Mouse (Mus musculus): ENCODE results near the gene Naxd. TPM values are rescaled to one million over a fixed set of nuclear protein-coding genes. Genes with fewer than 3 reads are reported as not detected.
A peak's percentile ranks its signal among the peaks of the same experiment; 100 is the strongest.

The Naxd gene
- polyA plus RNA-seq, 1 experiment from 2014 or later: 148 TPM

DNA sequence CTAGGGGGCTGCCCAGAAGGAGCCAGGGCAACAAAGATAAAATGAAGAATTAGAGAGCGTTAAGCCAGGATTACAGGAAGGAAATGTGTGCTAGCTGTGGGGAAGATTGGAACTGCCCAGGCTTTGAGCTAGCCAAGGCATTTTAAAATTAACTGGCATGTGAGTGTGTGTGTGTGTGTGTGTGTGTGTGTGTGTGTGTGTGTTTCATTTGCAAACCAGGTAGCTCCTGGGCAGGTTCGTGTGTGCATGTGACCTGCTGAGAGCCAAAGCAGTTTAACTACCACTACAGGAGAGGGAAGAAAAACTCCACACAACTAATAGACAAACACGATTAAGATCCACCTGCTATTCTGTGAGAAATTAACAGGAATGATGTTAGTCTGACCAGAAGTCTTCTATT, 26.0 kb downstream of the Naxd start:
- H3K9ac ChIP-seq: no peak overlapping the region
- WGBS: 90% methylated on average over 3 of the region's 3 CpGs
- H3K9me3 ChIP-seq: no peaks in the 10 kb centered on the region
- no peak for ATAC-seq (ENCODE audit: low FRiP score, low read depth)
- no peak overlapping the region for H3K4me2 ChIP-seq
- H3K36me3 ChIP-seq: peaks cover 4% of the 10 kb centered on the region; the same call in 1 of the 2 replicates
- H3K4me1 ChIP-seq (replicated peaks): no peaks in the 10 kb centered on the region
- H3K27ac ChIP-seq (replicated peaks): no peak overlapping the region
- no peak overlapping the region for H3K4me3 ChIP-seq
- no peaks in the 10 kb centered on the region for H3K27me3 ChIP-seq

DNA sequence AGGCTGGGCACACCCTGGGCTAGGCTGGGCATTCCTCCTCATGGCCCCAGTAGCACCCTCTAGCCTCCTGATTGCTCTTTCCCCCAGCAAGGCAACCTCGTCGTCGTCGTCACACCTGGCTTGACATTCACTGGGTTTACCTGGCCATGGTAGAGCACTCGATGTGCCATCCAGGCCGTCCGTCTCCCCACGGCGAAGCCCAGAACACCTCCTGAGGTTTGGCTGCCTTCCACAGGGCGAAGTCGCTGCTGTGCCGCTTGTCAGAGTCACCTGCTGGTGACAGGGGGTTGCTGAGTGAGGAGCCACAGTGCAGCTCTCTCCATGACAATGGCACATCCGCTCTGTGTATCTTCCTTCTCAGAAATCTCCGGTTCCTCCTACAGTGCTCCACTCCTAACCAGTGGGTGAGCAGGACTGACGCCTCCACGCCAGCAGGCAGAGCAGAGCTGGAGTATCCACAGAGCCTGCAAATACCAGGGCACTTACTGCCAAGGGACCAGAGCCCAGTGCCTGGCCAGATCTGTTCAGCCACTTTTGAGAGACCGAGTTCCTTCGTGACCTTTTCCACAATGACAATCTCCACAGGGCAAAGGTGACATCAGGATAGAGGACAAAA, 33.0 kb downstream of the Naxd start:
- Histone ChIP-seq H3K4me3 (no peak overlapping the region), H3K4me2 (no peak overlapping the region), H3K9me3 (no peaks in the 10 kb centered on the region), H3K9ac (no peak overlapping the region), H3K36me3 (0 out of 2 replicates have a peak, but pooled peaks cover 6% of the 10 kb centered on the region), H3K4me1 (replicated peaks) (no peaks in the 10 kb centered on the region), H3K27me3 (no peaks in the 10 kb centered on the region), H3K27ac (replicated peaks) (no peak overlapping the region)
- ATAC-seq (ENCODE audit: low FRiP score, low read depth): no peak
- 75% methylated on average over 18 of the region's 18 CpGs for WGBS

DNA sequence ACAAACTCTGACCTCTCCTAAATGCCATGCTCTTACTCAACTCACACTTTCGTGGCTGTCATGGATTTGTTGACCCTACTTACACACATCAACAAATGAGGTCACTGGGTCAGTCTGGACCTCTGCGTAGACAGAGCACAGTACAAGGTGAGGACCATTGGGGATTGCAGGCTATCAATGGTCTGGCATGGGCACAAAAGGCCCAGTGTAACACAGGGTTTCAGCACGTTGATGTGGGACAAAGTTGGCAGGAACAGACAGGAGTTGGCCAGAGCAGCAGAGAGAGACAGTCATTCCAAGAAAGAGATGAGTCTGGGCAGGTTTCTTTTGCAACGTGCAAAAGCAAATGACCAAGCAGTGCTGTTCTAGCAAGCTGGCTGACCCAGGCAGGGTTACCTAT, 33.5 kb downstream of the Naxd start:
- H3K36me3 ChIP-seq: 0 out of 2 replicates have a peak, but pooled peaks cover 6% of the 10 kb centered on the region
- H3K27ac ChIP-seq (replicated peaks): no peak overlapping the region
- no peak overlapping the region for H3K9ac ChIP-seq
- H3K4me3 ChIP-seq: no peak overlapping the region
- 60% methylated on average over 4 of the region's 4 CpGs for WGBS
- no peaks in the 10 kb centered on the region for H3K9me3 ChIP-seq
- no peak overlapping the region for H3K4me2 ChIP-seq
- no peaks in the 10 kb centered on the region for H3K4me1 ChIP-seq (replicated peaks)
- no peak for ATAC-seq (ENCODE audit: low FRiP score, low read depth)
- H3K27me3 ChIP-seq: no peaks in the 10 kb centered on the region

DNA sequence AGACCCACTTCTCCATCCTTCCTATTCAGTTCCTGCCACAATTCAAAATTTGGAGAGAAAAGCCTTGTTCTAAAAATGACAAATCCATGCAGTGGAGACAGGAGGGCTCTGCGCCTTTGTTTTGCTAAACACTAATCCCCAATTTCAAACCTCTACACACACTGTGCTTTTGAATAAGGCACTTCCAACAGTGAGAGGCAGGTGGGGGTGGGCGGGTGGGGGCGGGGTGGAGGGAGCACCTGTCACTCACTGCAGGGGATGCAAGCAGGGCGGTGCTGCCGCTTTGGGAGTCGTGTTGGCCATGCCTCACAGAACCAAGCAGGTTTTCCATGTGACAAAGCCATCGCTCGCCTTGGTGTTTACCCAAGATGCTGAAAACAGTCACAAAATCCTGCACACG, 37.2 kb downstream of the Naxd start:
- Histone ChIP-seq H3K4me3 (no peak overlapping the region), H3K9me3 (no peaks in the 10 kb centered on the region), H3K27ac (replicated peaks) (no peak overlapping the region), H3K4me1 (replicated peaks) (no peaks in the 10 kb centered on the region), H3K4me2 (no peak overlapping the region), H3K9ac (no peak overlapping the region), H3K27me3 (no peaks in the 10 kb centered on the region), H3K36me3 (peaks cover 14% of the 10 kb centered on the region; the same call in 1 of the 2 replicates)
- WGBS: 32% methylated on average over 9 of the region's 9 CpGs
- ATAC-seq (ENCODE audit: low FRiP score, low read depth): no peak

DNA sequence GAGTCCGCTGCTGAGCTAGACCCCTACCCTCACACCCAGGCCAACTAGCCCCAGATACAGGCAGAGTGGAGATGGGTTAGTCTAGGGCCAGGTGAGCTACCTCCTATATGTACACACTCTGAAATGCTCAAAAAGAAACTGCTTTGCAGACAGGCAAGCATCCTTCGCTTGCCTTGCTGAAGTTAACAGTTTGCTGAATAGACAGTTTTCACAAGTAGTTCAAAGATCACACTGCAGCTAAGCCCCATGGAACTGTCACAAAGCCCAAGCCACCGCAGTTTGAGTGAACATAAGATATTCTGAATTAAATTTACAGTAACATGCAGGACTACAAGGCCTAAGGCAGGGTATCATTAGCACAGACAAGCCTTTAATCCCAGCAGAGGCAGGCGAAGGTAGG, 41.7 kb downstream of the Naxd start:
- peaks cover 26% of the 10 kb centered on the region for H3K36me3 ChIP-seq

DNA sequence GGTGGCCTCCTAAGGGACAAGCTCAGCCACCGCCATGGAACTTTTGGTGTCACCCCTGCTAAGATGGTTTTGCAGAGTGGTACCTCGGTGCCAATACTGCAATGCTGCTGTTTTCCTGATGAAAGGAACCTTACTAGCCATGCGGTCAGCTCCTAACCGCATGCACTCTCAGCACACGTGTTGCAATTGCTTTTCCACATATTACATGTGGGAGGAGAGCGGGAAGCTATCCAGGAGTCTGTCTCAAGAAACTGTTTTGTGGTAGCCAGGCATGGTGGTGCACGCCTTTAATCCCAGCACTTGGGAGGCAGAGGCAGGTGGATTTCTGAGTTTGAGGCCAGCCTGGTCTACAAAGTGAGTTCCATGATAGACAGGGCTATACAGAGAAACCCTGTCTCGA, 42.9 kb downstream of the Naxd start:
- Histone ChIP-seq H3K36me3 (peaks cover 23% of the 10 kb centered on the region), H3K4me1 (replicated peaks) (no peaks in the 10 kb centered on the region), H3K27me3 (no peaks in the 10 kb centered on the region), H3K9me3 (no peaks in the 10 kb centered on the region), H3K9ac (no peak overlapping the region), H3K4me2 (no peak overlapping the region), H3K27ac (replicated peaks) (no peak overlapping the region), H3K4me3 (no peak overlapping the region)
- ATAC-seq (ENCODE audit: low FRiP score, low read depth): no peak
- 96% methylated on average over 8 of the region's 8 CpGs for WGBS

More for the DNA sequence above, 41.7 kb downstream of the Naxd start:
- Histone ChIP-seq H3K9ac (no peak overlapping the region), H3K9me3 (no peaks in the 10 kb centered on the region), H3K27me3 (no peaks in the 10 kb centered on the region), H3K4me1 (replicated peaks) (no peaks in the 10 kb centered on the region), H3K27ac (replicated peaks) (no peak overlapping the region), H3K4me2 (no peak overlapping the region), H3K4me3 (no peak overlapping the region)
- WGBS: 93% methylated on average over 4 of the region's 4 CpGs
- no peak for ATAC-seq (ENCODE audit: low FRiP score, low read depth)

DNA sequence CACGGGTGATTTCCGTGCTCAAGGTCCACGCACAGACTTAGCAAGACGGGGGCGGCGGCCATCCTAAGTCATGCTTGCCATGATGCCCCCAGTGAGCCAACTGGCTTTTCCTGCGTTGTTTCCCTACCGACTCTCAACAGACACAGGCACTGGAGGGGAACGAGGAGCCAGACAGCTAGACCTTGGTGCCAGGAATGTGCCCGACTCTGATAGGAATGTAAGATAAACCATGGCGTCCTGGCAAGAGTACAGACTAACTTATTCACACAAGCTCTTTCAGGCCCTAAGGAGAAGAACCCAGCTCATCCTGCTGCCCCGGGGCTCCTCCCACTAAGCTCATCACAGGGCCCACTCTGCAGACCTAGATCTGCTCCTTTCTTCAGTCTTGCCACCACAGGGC, 44.7 kb downstream of the Naxd start:
- Histone ChIP-seq H3K9ac (no peak overlapping the region), H3K4me2 (no peak overlapping the region), H3K27ac (replicated peaks) (no peak overlapping the region), H3K4me3 (no peak overlapping the region), H3K36me3 (peaks cover 16% of the 10 kb centered on the region), H3K9me3 (no peaks in the 10 kb centered on the region), H3K4me1 (replicated peaks) (no peaks in the 10 kb centered on the region), H3K27me3 (no peaks in the 10 kb centered on the region)
- 97% methylated on average over 12 of the region's 12 CpGs for WGBS
- ATAC-seq (ENCODE audit: low FRiP score, low read depth): no peak

DNA sequence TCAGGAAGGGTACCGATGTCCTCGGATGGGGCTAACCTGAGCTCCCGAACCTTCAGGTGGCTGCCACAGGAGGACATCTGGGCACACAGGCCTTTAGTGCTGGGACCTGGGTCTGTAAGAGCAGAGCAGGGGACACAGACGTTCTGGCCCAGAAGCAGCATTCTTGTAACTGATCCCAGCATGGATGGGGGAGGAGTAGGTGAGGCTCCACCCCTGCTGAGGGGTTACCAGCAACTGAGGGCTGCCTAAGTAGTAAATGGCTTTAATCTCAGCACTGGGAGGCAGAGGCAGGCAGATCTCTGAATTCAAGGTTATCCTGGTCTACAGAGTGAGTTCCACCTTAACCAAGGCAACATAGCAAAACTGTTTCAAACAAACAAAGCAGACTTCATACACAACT, 45.6 kb downstream of the Naxd start:
- 87% methylated on average over 4 of the region's 4 CpGs for WGBS
- peaks cover 15% of the 10 kb centered on the region for H3K36me3 ChIP-seq
- no peak overlapping the region for H3K27ac ChIP-seq (replicated peaks)
- no peaks in the 10 kb centered on the region for H3K4me1 ChIP-seq (replicated peaks)
- H3K4me3 ChIP-seq: no peak overlapping the region
- ATAC-seq (ENCODE audit: low FRiP score, low read depth): no peak
- no peaks in the 10 kb centered on the region for H3K9me3 ChIP-seq
- H3K9ac ChIP-seq: no peak overlapping the region
- H3K27me3 ChIP-seq: no peaks in the 10 kb centered on the region
- H3K4me2 ChIP-seq: no peak overlapping the region

DNA sequence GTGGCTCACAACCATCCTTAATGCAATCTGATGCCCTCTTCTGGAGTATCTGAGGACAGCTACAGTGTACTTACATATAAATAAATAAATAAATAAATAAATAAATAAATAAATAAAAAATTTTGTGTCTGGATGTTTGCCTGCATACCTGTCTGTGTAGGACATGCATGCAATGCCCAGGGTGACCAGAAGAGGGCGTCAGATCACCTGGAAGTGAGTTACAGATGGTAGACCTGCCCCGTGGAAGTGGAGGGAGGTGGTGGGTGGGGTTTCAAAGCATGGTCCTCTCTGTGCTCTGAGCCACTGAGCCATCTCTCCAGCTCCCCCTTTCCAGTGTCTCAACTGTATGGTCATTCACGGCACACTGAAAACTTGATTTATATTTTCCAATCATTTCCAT, 47.1 kb downstream of the Naxd start:
- H3K36me3 ChIP-seq: peaks cover 18% of the 10 kb centered on the region
- no peaks in the 10 kb centered on the region for H3K27me3 ChIP-seq
- no peak overlapping the region for H3K4me2 ChIP-seq
- no peaks in the 10 kb centered on the region for H3K9me3 ChIP-seq
- no peak overlapping the region for H3K4me3 ChIP-seq
- no peak overlapping the region for H3K27ac ChIP-seq (replicated peaks)
- H3K4me1 ChIP-seq (replicated peaks): peaks cover 4% of the 10 kb centered on the region; the same call in 1 of the 2 replicates
- H3K9ac ChIP-seq: no peak overlapping the region
- no peak for ATAC-seq (ENCODE audit: low FRiP score, low read depth)
- WGBS: 45% methylated on average over 3 of the region's 3 CpGs

DNA sequence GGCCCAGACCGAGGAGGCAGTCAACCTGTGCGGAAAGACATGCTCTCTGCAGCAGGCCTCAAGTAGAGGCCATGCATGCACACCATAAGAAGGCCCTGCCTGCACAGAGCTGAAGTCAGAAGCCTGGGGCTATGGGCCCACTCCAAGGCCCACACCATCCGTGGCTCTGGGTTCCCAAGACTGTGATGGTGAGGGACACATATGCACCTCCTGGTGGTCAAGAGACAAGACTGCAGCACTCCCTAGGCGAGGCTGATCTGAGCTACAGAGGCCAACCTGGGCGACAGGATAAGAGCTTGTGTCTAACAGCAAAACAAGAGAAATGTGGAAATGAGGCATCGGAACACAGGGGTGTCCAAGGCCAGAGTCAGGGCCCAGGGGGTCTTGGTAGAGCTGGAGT, 49.8 kb downstream of the Naxd start:
- Histone ChIP-seq H3K9me3 (no peaks in the 10 kb centered on the region), H3K9ac (no peak overlapping the region), H3K27ac (replicated peaks) (no peak overlapping the region), H3K27me3 (no peaks in the 10 kb centered on the region), H3K4me3 (no peak overlapping the region), H3K4me1 (replicated peaks) (peaks cover 18% of the 10 kb centered on the region), H3K4me2 (no peak overlapping the region), H3K36me3 (peaks cover 3% of the 10 kb centered on the region; the same call in 1 of the 2 replicates)
- ATAC-seq (ENCODE audit: low FRiP score, low read depth): no peak
- WGBS: 59% methylated on average over 6 of the region's 6 CpGs

DNA sequence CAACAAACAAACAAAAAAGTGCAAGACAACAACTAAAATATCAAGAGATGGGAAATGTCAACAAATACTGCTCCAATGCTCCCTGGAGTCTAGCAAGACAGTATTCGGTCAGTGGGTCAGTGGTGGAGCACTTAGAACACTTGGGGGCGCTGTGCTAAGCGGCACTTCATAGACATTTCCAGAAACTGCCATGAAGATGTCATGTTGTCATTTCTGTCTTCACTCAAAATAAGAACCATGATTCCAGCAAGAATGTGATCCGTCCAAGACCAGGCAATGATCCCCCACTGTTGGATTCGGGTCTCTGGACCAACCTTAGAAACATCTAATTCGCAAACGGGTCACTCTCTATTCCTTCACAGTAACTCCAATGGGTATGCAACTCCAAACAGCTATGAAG, 52.4 kb downstream of the Naxd start:
- Histone ChIP-seq H3K9me3 (no peaks in the 10 kb centered on the region), H3K36me3 (peaks cover 3% of the 10 kb centered on the region; the same call in 1 of the 2 replicates), H3K9ac (peak overlapping the region; percentile 91; the same call in 1 of the 2 replicates), H3K4me3 (peak overlapping the region; percentile 76), H3K27ac (replicated peaks) (peak overlapping the region; percentile 90; the same call in 1 of the 2 replicates), H3K4me2 (peak overlapping the region; percentile 72), H3K27me3 (no peaks in the 10 kb centered on the region), H3K4me1 (replicated peaks) (peaks cover 30% of the 10 kb centered on the region)
- no peak for ATAC-seq (ENCODE audit: low FRiP score, low read depth)
- WGBS: 21% methylated on average over 7 of the region's 7 CpGs

DNA sequence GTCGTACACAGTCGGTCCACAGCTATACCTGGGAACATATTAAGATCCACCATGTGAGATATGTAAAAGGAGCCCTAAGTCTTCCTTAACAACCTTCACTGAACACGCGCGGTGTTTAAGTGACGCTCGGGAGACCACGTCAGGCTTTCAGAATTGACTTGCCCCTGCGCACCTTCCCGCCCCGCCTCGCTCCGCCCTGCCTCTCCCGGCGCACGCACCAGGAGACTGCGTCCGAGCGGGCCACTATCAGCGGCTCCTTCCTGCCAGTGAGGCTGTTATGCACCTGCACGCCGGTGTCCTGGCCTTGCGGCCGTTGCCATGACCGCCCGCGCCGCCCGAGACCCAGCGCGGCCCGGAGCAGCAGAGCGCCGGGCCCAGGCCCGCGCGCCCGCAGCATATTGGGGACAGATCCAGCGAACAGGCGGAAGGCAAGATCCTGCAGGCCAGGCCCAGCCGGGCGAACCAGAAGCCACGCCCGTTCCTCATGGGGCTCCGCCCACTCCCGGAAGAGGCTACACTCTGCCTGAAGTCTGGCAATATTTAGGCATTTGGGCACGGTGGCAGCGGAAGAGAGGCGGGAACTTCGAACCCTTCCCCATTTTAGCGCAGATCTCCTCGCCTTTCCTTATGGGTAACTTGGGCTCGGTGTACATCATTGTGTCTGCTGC, 53.1 kb downstream of the Naxd start, which contains the start of gene Cars2:
TSS of gene Cars2 (minus strand) at position 503 of the 668 bp plus-strand sequence.
- WGBS: under 1% methylated on average over 53 of the region's 53 CpGs
- peak; percentile 75 for ATAC-seq (ENCODE audit: low FRiP score, low read depth)
- peak within 1 kb of the TSS; percentile 91 for H3K9ac ChIP-seq

More for the DNA sequence above, 53.1 kb downstream of the Naxd start, which contains the start of gene Cars2:
- H3K27me3 ChIP-seq: no peaks in the 10 kb centered on the region
- peak within 1 kb of the TSS; percentile 76 for H3K4me3 ChIP-seq
- peaks cover 3% of the 10 kb centered on the region; the same call in 1 of the 2 replicates for H3K36me3 ChIP-seq
- peak within 1 kb of the TSS; percentile 72 for H3K4me2 ChIP-seq
- peaks cover 31% of the 10 kb centered on the region for H3K4me1 ChIP-seq (replicated peaks)
- peak within 1 kb of the TSS; percentile 90 for H3K27ac ChIP-seq (replicated peaks)
- H3K9me3 ChIP-seq: no peaks in the 10 kb centered on the region

All from hindbrain, embryonic 15.5 days (tissue).